ENCODE assay signal across 8 mouse cellular contexts in the genomic region with DNA sequence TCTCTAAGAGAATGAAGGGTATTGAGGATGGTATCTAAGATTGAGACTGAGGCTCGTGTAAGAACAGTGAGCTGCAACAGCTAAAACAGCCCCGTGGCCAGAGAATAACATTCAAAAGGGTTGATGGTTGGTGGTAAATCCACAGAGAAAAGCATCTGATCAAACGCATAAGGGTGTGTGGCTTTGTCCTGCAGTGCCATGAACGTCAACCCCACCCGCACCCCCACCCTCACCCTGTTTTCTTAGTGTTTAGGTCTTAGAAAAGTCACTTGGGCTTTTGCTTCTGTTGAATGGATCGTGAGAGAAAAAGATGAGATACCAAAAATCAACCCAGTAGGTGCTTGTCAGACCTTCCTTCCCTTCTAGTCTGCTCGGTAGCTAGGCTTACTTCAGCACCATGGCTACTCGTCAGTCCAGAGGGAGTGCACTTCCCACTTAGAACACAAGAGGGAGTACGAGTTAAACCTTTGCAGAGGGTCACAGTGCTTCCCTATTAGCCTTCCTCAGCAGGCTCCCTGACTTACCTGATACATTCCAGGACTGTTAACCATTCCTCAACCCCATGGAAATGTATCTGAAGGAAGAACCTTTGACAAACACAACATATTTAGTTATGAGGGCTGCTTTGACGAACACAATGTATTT. TPM values are rescaled to one million over a fixed set of nuclear protein-coding genes. Genes with fewer than 3 reads are reported as not detected.
A peak's percentile ranks its signal among the peaks of the same experiment; 100 is the strongest.
DNase-seq lines count a peak whose midpoint lies in the region; ATAC-seq and TF ChIP-seq lines count a peak whose summit lies in the region.

No protein-coding gene starts in this region.

- no peaks in the 10 kb centered on the region for H3K9me3 ChIP-seq in forebrain, embryonic 15.5 days
- H3K9me3 ChIP-seq in hindbrain, embryonic 11.5 days (ENCODE audit: control insufficient read depth, low read length), result no peaks in the 10 kb centered on the region
- no peaks in the 10 kb centered on the region for H3K9me3 ChIP-seq in lung, postnatal 0 days (ENCODE audit: low read length)

- no peaks in the 10 kb centered on the region for H3K27me3 ChIP-seq in forebrain, embryonic 15.5 days
- H3K27me3 ChIP-seq in hindbrain, embryonic 11.5 days (ENCODE audit: control insufficient read depth, insufficient read depth, low read length), result no peaks in the 10 kb centered on the region
- no peaks in the 10 kb centered on the region for H3K27me3 ChIP-seq in lung, postnatal 0 days (replicated peaks; ENCODE audit: insufficient read depth, low read length)

- TF ChIP-seq EP300 in lung, postnatal 0 days (IDR thresholded peaks at IDR 0.05), result no peak

- H3K4me3 ChIP-seq in forebrain, embryonic 15.5 days, result no peak overlapping the region
- H3K4me3 ChIP-seq in hindbrain, embryonic 11.5 days (ENCODE audit: low read depth, low read length), result no peak overlapping the region
- no peak overlapping the region for H3K4me3 ChIP-seq in lung, postnatal 0 days (ENCODE audit: low read depth, low read length)

- DNase-seq in MN1 (ENCODE audit: low spot score), result peak; percentile 75
- DNase-seq in cerebellum, adult 11-12 months, result peak; percentile 69
- DNase-seq in hindbrain, embryonic 11.5 days (ENCODE audit: low spot score), result peak; percentile 92
- peak; percentile 99 for DNase-seq in layer of hippocampus, adult 9-10 months (ENCODE audit: low spot score)
- peak; percentile 89 for DNase-seq in lung, postnatal 0 days (ENCODE audit: low spot score)
- DNase-seq in retina, embryonic 14.5 days (ENCODE audit: low spot score), result peak; percentile 97
- peak; percentile 27 to 53 for DNase-seq in thymus, postnatal 36 days

- no peaks in the 10 kb centered on the region for H3K36me3 ChIP-seq in forebrain, embryonic 15.5 days
- no peaks in the 10 kb centered on the region for H3K36me3 ChIP-seq in hindbrain, embryonic 11.5 days (ENCODE audit: control insufficient read depth, insufficient read depth, low read length)
- H3K36me3 ChIP-seq in lung, postnatal 0 days (ENCODE audit: insufficient read depth, low read length), result no peaks in the 10 kb centered on the region

- no peak overlapping the region for H3K4me2 ChIP-seq in forebrain, embryonic 15.5 days (replicated peaks)
- H3K4me2 ChIP-seq in hindbrain, embryonic 11.5 days (replicated peaks; ENCODE audit: low read depth, low read length), result no peak overlapping the region
- no peak overlapping the region for H3K4me2 ChIP-seq in lung, postnatal 0 days (replicated peaks; ENCODE audit: low read depth, low read length)

- 33% methylated on average over 10 of the region's 10 CpGs for WGBS in forebrain, embryonic 15.5 days
- WGBS in hindbrain, embryonic 11.5 days, result 35% methylated on average over 10 of the region's 10 CpGs
- WGBS in lung, postnatal 0 days, result 35% methylated on average over 10 of the region's 10 CpGs

- no peaks in the 10 kb centered on the region for H3K4me1 ChIP-seq in forebrain, embryonic 15.5 days
- no peaks in the 10 kb centered on the region for H3K4me1 ChIP-seq in hindbrain, embryonic 11.5 days (replicated peaks; ENCODE audit: control insufficient read depth, insufficient read depth, low read length)
- H3K4me1 ChIP-seq in lung, postnatal 0 days (ENCODE audit: insufficient read depth, low read depth, low read length), result no peaks in the 10 kb centered on the region

- H3K9ac ChIP-seq in forebrain, embryonic 15.5 days (replicated peaks), result no peak overlapping the region
- H3K9ac ChIP-seq in hindbrain, embryonic 11.5 days (ENCODE audit: low read depth, low read length), result no peak overlapping the region; the same call in 1 of the 2 replicates
- no peak overlapping the region for H3K9ac ChIP-seq in lung, postnatal 0 days (replicated peaks; ENCODE audit: low read depth)

- peak; percentile 91 for ATAC-seq in forebrain, embryonic 15.5 days (replicated peaks)
- peak; percentile 63 for ATAC-seq in hindbrain, embryonic 11.5 days (ENCODE audit: low FRiP score)
- ATAC-seq in lung, postnatal 0 days, result peak; percentile 70

- H3K27ac ChIP-seq in forebrain, embryonic 15.5 days (replicated peaks), result no peak overlapping the region
- no peak overlapping the region for H3K27ac ChIP-seq in hindbrain, embryonic 11.5 days (ENCODE audit: low read depth, low read length)
- H3K27ac ChIP-seq in lung, postnatal 0 days (ENCODE audit: low read length), result no peak overlapping the region

- TF ChIP-seq CTCF in lung, postnatal 0 days (IDR thresholded peaks at IDR 0.05), result peak; percentile 97

RNA-seq across cellular contexts. Expression of gene Rab3b, which starts 9.0 kb away (rescaled TPM):
- 79.2 and 90.5 TPM in 2 replicates for polyA plus RNA-seq in forebrain, embryonic 15.5 days (2015; fragmentation: Nextera tagmentation; extraction: Ambion mirVana)
- 35.3 and 36.4 TPM in 2 replicates for polyA plus RNA-seq in hindbrain, embryonic 11.5 days (2014; fragmentation: Nextera tagmentation; extraction: Ambion mirVana)
- 3.0 and 3.2 TPM in 2 replicates for polyA plus RNA-seq in lung, postnatal 0 days (2015; fragmentation: Nextera tagmentation; extraction: Ambion mirVana)

RNA-seq across cellular contexts. Expression of gene A730015C16Rik, which starts 21.4 kb away (rescaled TPM):
- 1.2 and 2.2 TPM in 2 replicates for polyA plus RNA-seq in forebrain, embryonic 15.5 days (2015; fragmentation: Nextera tagmentation; extraction: Ambion mirVana)
- 1.5 and 3.3 TPM in 2 replicates for polyA plus RNA-seq in hindbrain, embryonic 11.5 days (2014; fragmentation: Nextera tagmentation; extraction: Ambion mirVana)
- 1.7 and 1.9 TPM in 2 replicates for polyA plus RNA-seq in lung, postnatal 0 days (2015; fragmentation: Nextera tagmentation; extraction: Ambion mirVana)

RNA-seq across cellular contexts. Expression of gene Kti12, which starts 22.3 kb away (rescaled TPM):
- polyA plus RNA-seq in forebrain, embryonic 15.5 days (2015; fragmentation: Nextera tagmentation; extraction: Ambion mirVana), result 33.2 and 33.9 TPM in 2 replicates
- 40.5 and 44.1 TPM in 2 replicates for polyA plus RNA-seq in hindbrain, embryonic 11.5 days (2014; fragmentation: Nextera tagmentation; extraction: Ambion mirVana)
- polyA plus RNA-seq in lung, postnatal 0 days (2015; fragmentation: Nextera tagmentation; extraction: Ambion mirVana), result 26.6 and 27.8 TPM in 2 replicates

RNA-seq across cellular contexts. Expression of gene Txndc12, which starts 35.5 kb away (rescaled TPM):
- 86.6 and 90.0 TPM in 2 replicates for polyA plus RNA-seq in forebrain, embryonic 15.5 days (2015; fragmentation: Nextera tagmentation; extraction: Ambion mirVana)
- polyA plus RNA-seq in hindbrain, embryonic 11.5 days (2014; fragmentation: Nextera tagmentation; extraction: Ambion mirVana), result 111 and 115 TPM in 2 replicates
- 93.1 and 97.5 TPM in 2 replicates for polyA plus RNA-seq in lung, postnatal 0 days (2015; fragmentation: Nextera tagmentation; extraction: Ambion mirVana)

RNA-seq across cellular contexts. Expression of gene Btf3l4, which starts 36.4 kb away (rescaled TPM):
- polyA plus RNA-seq in forebrain, embryonic 15.5 days (2015; fragmentation: Nextera tagmentation; extraction: Ambion mirVana), result 224 and 233 TPM in 2 replicates
- polyA plus RNA-seq in hindbrain, embryonic 11.5 days (2014; fragmentation: Nextera tagmentation; extraction: Ambion mirVana), result 251 and 269 TPM in 2 replicates
- 106 and 111 TPM in 2 replicates for polyA plus RNA-seq in lung, postnatal 0 days (2015; fragmentation: Nextera tagmentation; extraction: Ambion mirVana)

Comparison
In these comparisons a context has a peak if more than half of its experiments do, and no peak if none do; other contexts are left out.
1. DNase-seq: peak in every context shown above with its lines; median percentile 99 in layer of hippocampus, adult 9-10 months; 97 in retina, embryonic 14.5 days; 92 in hindbrain, embryonic 11.5 days; 89 in lung, postnatal 0 days; 75 in MN1; 69 in cerebellum, adult 11-12 months; 40 in thymus, postnatal 36 days.